Comparison of ENCODE assay signal across 25 mouse cellular contexts in the genomic region with DNA sequence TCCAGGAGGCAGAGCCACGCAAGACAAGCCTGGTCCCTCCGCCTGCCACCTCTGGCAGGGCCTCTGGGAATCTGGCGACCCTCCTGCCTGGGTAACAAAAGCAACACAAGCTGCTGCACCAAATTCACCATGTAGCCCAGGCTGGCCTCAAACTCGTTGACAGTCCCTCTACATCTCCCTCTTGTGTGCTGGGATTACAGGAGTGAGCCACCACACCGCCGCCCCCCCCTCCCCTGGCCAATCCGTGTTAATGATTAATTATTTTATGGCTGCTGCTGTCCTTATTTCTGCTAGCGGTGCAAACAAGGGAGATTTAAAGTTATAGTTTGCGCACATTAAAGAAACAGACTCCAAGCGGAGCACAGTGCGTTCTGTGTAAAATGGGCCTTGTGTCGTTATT. TPM values are rescaled to one million over a fixed set of nuclear protein-coding genes. Genes with fewer than 3 reads are reported as not detected.
DNase-seq lines count a peak whose midpoint lies in the region; ATAC-seq and TF ChIP-seq lines count a peak whose summit lies in the region.
"Had no signal": no experiment of that assay in that cellular context is flagged by ENCODE, and none has a peak within 500 bp of the region (broad histone marks: within the 10 kb centered on the region; RNA-seq: fewer than 3 reads in every experiment).

No protein-coding gene starts in this region.

- H3K9ac ChIP-seq in kidney, embryonic 15.5 days: no peak overlapping the region
- H3K9ac ChIP-seq: forebrain, embryonic 12.5 days; limb, embryonic 12.5 days; liver, postnatal 0 days; midbrain, embryonic 12.5 days had no signal

- intact Hi-C loops in gastrocnemius, adult 2 months (cut with DNase I): no loop called here

- peaks cover 66% of the 10 kb centered on the region for H3K4me1 ChIP-seq in E14TG2a.4 (replicated peaks; ENCODE audit: low read depth, low read length)
- H3K4me1 ChIP-seq in kidney, embryonic 15.5 days: peaks cover 73% of the 10 kb centered on the region

- peaks cover 7% of the 10 kb centered on the region for H3K79me2 ChIP-seq in myocyte (ENCODE audit: control insufficient read depth, insufficient read depth)

- H3K27me3 ChIP-seq in E14TG2a.4 (ENCODE audit: insufficient read depth, low read length) (peaks cover 20% of the 10 kb centered on the region), myocyte (ENCODE audit: control insufficient read depth, insufficient read depth, insufficient read length) (no peaks in the 10 kb centered on the region)
- H3K27me3 ChIP-seq in kidney, embryonic 15.5 days: no peaks in the 10 kb centered on the region

- H3K36me3 ChIP-seq in E14TG2a.4 (ENCODE audit: insufficient read depth, low read length) (peaks cover 4% of the 10 kb centered on the region; the same call in 1 of the 2 replicates), myocyte (ENCODE audit: control insufficient read depth, insufficient read depth) (no peaks in the 10 kb centered on the region)
- H3K36me3 ChIP-seq in kidney, embryonic 15.5 days: no peaks in the 10 kb centered on the region
- H3K36me3 ChIP-seq: forebrain, embryonic 12.5 days; limb, embryonic 12.5 days; midbrain, embryonic 12.5 days had no signal

- whole genome bisulfite sequencing in kidney, embryonic 15.5 days: 60% methylated on average over 12 of the region's 12 CpGs

- no peaks in the 10 kb centered on the region for H3K9me3 ChIP-seq in E14TG2a.4 (ENCODE audit: low read length)
- H3K9me3 ChIP-seq in kidney, embryonic 15.5 days (replicated peaks): no peaks in the 10 kb centered on the region
- H3K9me3 ChIP-seq: forebrain, embryonic 12.5 days; limb, embryonic 12.5 days had no signal

- no peak overlapping the region for H3K4me2 ChIP-seq in kidney, embryonic 15.5 days
- peak overlapping the region; percentile 61 for H3K4me2 ChIP-seq in myocyte (ENCODE audit: low read depth)
- H3K4me2 ChIP-seq: forebrain, embryonic 12.5 days; heart, embryonic 11.5 days; limb, embryonic 12.5 days; midbrain, embryonic 12.5 days had no signal

- ATAC-seq in kidney, embryonic 15.5 days (replicated peaks; ENCODE audit: low FRiP score): no peak
- no peak for ATAC-seq in inflammation-experienced regulatory T-cells, adult 6 months
- ATAC-seq: hindbrain, postnatal 0 days had no signal

- H3K4me3 ChIP-seq in gastrocnemius, adult 2 months: peak overlapping the region; percentile 29
- H3K4me3 ChIP-seq in E14TG2a.4 (replicated peaks; ENCODE audit: low read length) (peak overlapping the region; percentile 17; the same call in 1 of the 2 replicates), myocyte (no peak overlapping the region)
- H3K4me3 ChIP-seq in kidney, embryonic 15.5 days (replicated peaks): no peak overlapping the region
- H3K4me3 ChIP-seq: forebrain, embryonic 12.5 days; limb, embryonic 12.5 days; midbrain, embryonic 12.5 days had no signal

- no peak for DNase-seq in gastrocnemius, adult 2 months
- DNase-seq in gastrocnemius, postnatal 25 days: no peak
- DNase-seq in testis, postnatal 10 days (ENCODE audit: low spot score): no peak
- DNase-seq in embryo, embryonic 10 days (ENCODE audit: low spot score): no peak
- DNase-seq: cerebellum, adult 9-11 months; retina, postnatal 1 day; right cerebral cortex, postnatal 4 days; thymus, postnatal 14 days had no signal

- no peak for TF ChIP-seq CTCF in gastrocnemius, adult 2 months (IDR thresholded peaks at IDR 0.05)
- no peak for TF ChIP-seq CTCF in E14TG2a.4 (conservative IDR thresholded peaks at IDR 0.05; ENCODE audit: low read length)

- peak overlapping the region; percentile 73 for H3K27ac ChIP-seq in gastrocnemius, adult 2 months
- peak overlapping the region; percentile 69 for H3K27ac ChIP-seq in kidney, embryonic 15.5 days
- H3K27ac ChIP-seq: forebrain, embryonic 12.5 days; hindbrain, postnatal 0 days; limb, embryonic 12.5 days; macrophage; midbrain, embryonic 12.5 days had no signal

- H3ac ChIP-seq in myocyte (ENCODE audit: control insufficient read depth, insufficient read length): no peak overlapping the region

- no peak for TF ChIP-seq POLR2A in myocyte (IDR thresholded peaks at IDR 0.05; ENCODE audit: insufficient read length, low read depth)

TF ChIP-seq in myocyte, 11 proteins besides CTCF, POLR2A, EP300 and RAD21:
- TF ChIP-seq SRF (IDR thresholded peaks at IDR 0.05; ENCODE audit: control insufficient read depth, insufficient read length, low read depth) (no peak), CEBPB (IDR thresholded peaks at IDR 0.05; ENCODE audit: insufficient read depth, poor library complexity, severe bottlenecking) (no peak), MYOD1 (IDR thresholded peaks at IDR 0.05; ENCODE audit: control insufficient read depth in 1 of 3, insufficient read length in 2 of 3, low read depth in 2 of 3) (no peak), MAX (IDR thresholded peaks at IDR 0.05; ENCODE audit: low read depth) (no peak), E2F4 (IDR thresholded peaks at IDR 0.05; ENCODE audit: insufficient read depth) (no peak), USF1 (IDR thresholded peaks at IDR 0.05; ENCODE audit: low read depth) (no peak), REST (IDR thresholded peaks at IDR 0.05; ENCODE audit: insufficient read depth, insufficient read length) (no peak), POLR2AphosphoS2 (IDR thresholded peaks at IDR 0.05; ENCODE audit: insufficient read length, low read depth) (no peak), TCF12 (IDR thresholded peaks at IDR 0.05; ENCODE audit: insufficient read depth, poor library complexity, severe bottlenecking) (no peak), MYOG (IDR thresholded peaks at IDR 0.05; ENCODE audit: control insufficient read depth in 1 of 3, insufficient read depth in 1 of 3, insufficient read length in 2 of 3, low read depth in 2 of 3) (no peak), TCF3 (IDR thresholded peaks at IDR 0.05; ENCODE audit: insufficient read length, low read depth) (no peak)

RNA-seq across cellular contexts. Expression of a gene that starts 4.0 kb away (rescaled TPM):
- total RNA-seq in gastrocnemius, adult 2 months (2021): 10 to 100 TPM; 19.6 to 24.6 TPM
- total RNA-seq in gastrocnemius, postnatal 25 days (2021): 10 to 100 TPM; 25.7 to 28.0 TPM
- 7.0 and 7.5 TPM in 2 replicates for polyA plus RNA-seq in kidney, embryonic 15.5 days (2015; fragmentation: Nextera tagmentation; extraction: Ambion mirVana)
- 16.6 TPM for polyA plus RNA-seq in myocyte (2012; fragmentation: generic; extraction: Trizol)
- polyA plus RNA-seq in inflammation-experienced regulatory T-cells, adult 6 months (2017; shearing (Covaris generic)): 1 to 10 TPM; 1.4 to 3.2 (median 1.4) TPM

RNA-seq across cellular contexts. Expression of a gene that starts 9.6 kb away (rescaled TPM):
- total RNA-seq in gastrocnemius, adult 2 months (2021): not detected
- total RNA-seq in gastrocnemius, postnatal 25 days (2021): not detected
- polyA plus RNA-seq in kidney, embryonic 15.5 days (2015; fragmentation: Nextera tagmentation; extraction: Ambion mirVana): 0.19 TPM in 1 of 2 replicates, not detected in the other
- polyA plus RNA-seq in myocyte (2012; fragmentation: generic; extraction: Trizol): not detected
- not detected for polyA plus RNA-seq in inflammation-experienced regulatory T-cells, adult 6 months (2017; shearing (Covaris generic))
- total RNA-seq: adrenal gland, adult 18-20 months; gastrocnemius, postnatal 4 days; heart, postnatal 25 days; layer of hippocampus, adult 8-10 months; left cerebral cortex, adult 18-20 months; neutrophil, adult 5-6 weeks had no signal
- polyA plus RNA-seq: heart, embryonic 11.5 days; limb, embryonic 12.5 days; liver, postnatal 0 days; macrophage had no signal

Comparison
In these comparisons a context has a peak if more than half of its experiments do, and no peak if none do; other contexts are left out.
1. H3K4me3 ChIP-seq: peak in gastrocnemius, adult 2 months (single experiment) and E14TG2a.4 (single experiment); none in kidney, embryonic 15.5 days (single experiment) and myocyte (single experiment).